Mouse (Mus musculus): ENCODE results near the gene Ubox5. TPM values are rescaled to one million over a fixed set of nuclear protein-coding genes. Genes with fewer than 3 reads are reported as not detected.
"Not testable (repeated sequence)": the region's sequence is repeated elsewhere in the genome, so short reads cannot be mapped to it uniquely, and the experiment has no call there.

The Ubox5 gene
- polyA plus RNA-seq, 1 experiment from 2014 or later, result 12.4 TPM

DNA sequence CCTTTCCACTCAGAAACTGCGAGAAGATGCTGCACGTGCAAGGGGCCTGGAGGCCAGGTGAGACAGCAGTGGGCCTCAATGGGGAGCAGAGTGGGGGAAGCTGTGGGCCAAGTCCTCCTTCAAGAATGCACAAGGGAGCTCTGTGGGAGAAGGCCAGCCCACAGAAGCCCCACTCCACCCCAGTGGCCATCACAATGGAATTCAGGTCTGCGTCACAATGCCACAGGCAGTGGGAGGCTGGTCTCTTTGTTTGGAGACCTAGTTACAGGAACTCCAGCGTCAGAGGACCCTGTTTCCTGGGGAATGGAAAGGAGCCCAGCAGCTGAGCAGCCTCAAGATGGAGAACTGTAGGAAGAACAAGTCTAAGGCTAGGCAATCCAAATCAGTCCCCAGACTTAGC is 40.7 kb downstream of the Ubox5 start:
- no peak for ATAC-seq (ENCODE audit: low read depth)
- Histone ChIP-seq H3K36me3 (peaks cover 33% of the 10 kb centered on the region), H3K27ac (replicated peaks) (no peak overlapping the region), H3K4me3 (no peak overlapping the region), H3K27me3 (peaks cover 4% of the 10 kb centered on the region; the same call in 1 of the 2 replicates), H3K4me1 (replicated peaks) (no peaks in the 10 kb centered on the region), H3K4me2 (no peak overlapping the region), H3K9me3 (no peaks in the 10 kb centered on the region), H3K9ac (no peak overlapping the region)
- 67% methylated on average over 4 of the region's 4 CpGs for WGBS

DNA sequence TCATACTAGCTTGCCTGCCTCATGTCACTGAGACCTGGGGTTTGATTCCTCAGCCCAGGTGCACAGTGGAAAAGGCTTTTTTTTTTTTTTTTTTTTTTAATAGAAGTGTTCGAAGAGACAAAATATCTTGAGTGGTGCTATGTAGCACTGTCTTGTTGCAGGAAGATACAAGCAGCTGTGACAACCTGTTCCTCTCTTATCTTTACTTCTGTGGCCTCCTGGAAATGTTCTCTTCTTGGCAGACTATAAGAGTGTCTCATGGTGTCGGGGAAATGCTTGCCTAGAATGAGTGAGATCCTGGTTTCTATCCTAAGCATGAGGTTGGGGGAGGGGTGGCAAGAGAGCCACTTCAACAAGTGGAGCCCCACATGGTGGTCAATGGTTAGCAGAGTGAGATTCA is 41.5 kb downstream of the Ubox5 start:
- Histone ChIP-seq H3K4me2 (no peak overlapping the region), H3K9ac (no peak overlapping the region), H3K9me3 (no peaks in the 10 kb centered on the region), H3K27ac (replicated peaks) (no peak overlapping the region), H3K27me3 (peaks cover 11% of the 10 kb centered on the region), H3K4me3 (no peak overlapping the region), H3K36me3 (peaks cover 32% of the 10 kb centered on the region), H3K4me1 (replicated peaks) (no peaks in the 10 kb centered on the region)
- 80% methylated on average over 2 of the region's 2 CpGs for WGBS
- no peak for ATAC-seq (ENCODE audit: low read depth)

DNA sequence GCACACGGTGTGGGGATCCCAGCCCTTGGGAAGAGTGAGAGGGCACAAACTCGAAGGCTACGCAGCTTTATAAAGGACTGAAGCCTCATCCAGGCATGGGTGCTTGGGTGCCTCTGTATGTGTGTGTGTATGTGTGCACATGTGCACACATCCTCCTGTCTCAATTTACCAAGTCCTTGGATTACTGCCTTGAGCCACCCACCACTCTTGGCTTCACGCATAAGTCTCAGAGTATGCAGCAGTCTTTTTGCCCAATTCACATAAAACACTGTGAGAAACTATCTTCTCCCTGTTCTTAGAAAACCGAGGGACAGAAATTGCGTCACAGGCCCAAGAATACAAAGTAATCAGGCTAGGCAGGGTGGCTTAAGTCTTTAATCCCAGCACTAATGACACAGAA is 43.8 kb downstream of the Ubox5 start:
- Histone ChIP-seq H3K4me3 (no peak overlapping the region), H3K36me3 (peaks cover 16% of the 10 kb centered on the region), H3K9me3 (no peaks in the 10 kb centered on the region), H3K27me3 (peaks cover 34% of the 10 kb centered on the region), H3K4me1 (replicated peaks) (peaks cover 4% of the 10 kb centered on the region), H3K4me2 (no peak overlapping the region), H3K27ac (replicated peaks) (no peak overlapping the region), H3K9ac (no peak overlapping the region)
- no peak for ATAC-seq (ENCODE audit: low read depth)
- 86% methylated on average over 6 of the region's 6 CpGs for WGBS

DNA sequence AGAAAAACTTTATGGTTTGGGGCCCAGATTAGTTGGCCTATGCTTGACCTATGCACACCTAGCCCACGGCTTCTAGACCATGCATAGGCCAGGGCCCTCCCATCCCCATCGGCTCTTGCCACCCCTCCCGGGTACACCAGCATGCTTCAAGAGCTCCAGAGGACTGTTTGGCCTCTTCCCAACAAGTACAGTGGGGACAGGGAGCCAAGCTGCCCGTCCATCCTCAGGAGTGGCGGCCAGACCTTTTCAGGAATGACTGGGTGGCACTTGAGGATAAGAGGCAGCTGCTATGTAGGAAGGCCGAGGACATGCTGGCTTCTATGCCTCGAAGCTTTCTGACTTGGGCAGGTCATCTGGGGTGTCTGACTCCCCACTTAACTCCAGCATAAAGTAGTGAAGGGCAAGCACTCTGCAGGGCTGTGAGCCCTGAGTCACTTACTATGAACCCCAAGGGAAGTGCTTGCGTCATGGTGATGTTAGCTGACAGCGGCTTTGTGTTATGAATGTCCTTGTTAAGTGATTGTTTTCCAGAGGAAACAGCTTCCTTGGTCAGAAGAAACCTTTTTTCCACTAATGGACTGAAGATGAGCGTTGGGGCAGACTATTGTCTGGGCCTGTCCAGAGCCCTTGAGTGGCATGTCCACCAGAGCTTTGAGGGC is 45.8 kb downstream of the Ubox5 start:
- no peak overlapping the region for H3K4me3 ChIP-seq
- peaks cover 54% of the 10 kb centered on the region for H3K27me3 ChIP-seq
- H3K9ac ChIP-seq, result no peak overlapping the region
- H3K36me3 ChIP-seq, result no peaks in the 10 kb centered on the region
- ATAC-seq (ENCODE audit: low read depth), result no peak
- no peak overlapping the region for H3K27ac ChIP-seq (replicated peaks)
- WGBS, result 80% methylated on average over 10 of the region's 10 CpGs
- H3K4me1 ChIP-seq (replicated peaks), result peaks cover 13% of the 10 kb centered on the region
- H3K9me3 ChIP-seq, result no peaks in the 10 kb centered on the region
- H3K4me2 ChIP-seq, result no peak overlapping the region

DNA sequence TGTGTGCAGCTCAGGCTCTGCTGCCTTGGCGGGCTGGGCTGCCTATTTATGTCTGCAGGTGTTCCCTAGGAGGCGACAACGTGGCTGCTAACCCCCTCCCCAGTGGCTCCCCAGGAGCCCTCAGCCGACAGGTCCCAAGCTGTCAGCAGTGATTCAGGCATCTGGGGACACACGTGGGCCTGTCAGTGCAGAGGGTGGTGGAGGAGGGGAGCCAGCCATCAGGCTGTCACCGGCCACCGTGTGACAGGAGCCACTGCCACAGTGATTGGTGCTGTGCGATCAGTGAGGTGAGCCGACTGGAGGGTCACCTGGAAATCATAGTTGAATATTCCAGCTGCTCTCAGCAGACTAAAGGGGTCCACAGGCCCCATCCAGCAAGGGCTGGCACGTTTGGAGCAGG is 47.3 kb downstream of the Ubox5 start, which contains the start of gene Avp:
Avp (minus strand) TSS at position 3 of the 400 bp plus-strand sequence.
- no peak within 1 kb of the TSS for H3K4me2 ChIP-seq
- no peak within 1 kb of the TSS for H3K9ac ChIP-seq
- H3K4me3 ChIP-seq, result no peak within 1 kb of the TSS
- H3K4me1 ChIP-seq (replicated peaks), result peaks cover 16% of the 10 kb centered on the region
- ATAC-seq (ENCODE audit: low read depth), result no peak
- H3K9me3 ChIP-seq, result no peaks in the 10 kb centered on the region
- no peaks in the 10 kb centered on the region for H3K36me3 ChIP-seq
- WGBS, result 40% methylated on average over 10 of the region's 10 CpGs
- no peak within 1 kb of the TSS for H3K27ac ChIP-seq (replicated peaks)
- H3K27me3 ChIP-seq, result peaks cover 69% of the 10 kb centered on the region

DNA sequence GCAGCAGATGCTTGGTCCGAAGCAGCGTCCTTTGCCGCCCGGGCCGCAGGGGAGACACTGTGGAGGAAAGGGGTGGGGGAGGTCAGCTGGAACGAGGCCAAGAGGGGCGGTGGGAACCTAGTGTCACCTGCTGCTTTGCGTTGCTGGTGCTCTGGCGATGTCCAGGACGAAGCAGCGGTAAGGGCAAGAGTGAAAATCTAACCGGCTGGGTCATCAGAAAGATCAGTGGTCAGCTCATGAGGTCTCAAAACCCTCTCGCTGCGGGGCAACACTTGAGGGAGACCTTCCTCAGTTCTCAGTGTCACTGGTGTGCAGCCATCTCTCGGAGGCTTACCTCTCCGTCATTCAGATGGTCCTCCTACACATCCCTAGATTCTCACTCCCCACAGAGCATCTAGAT is 48.6 kb downstream of the Ubox5 start:
- no peaks in the 10 kb centered on the region for H3K9me3 ChIP-seq
- ATAC-seq (ENCODE audit: low read depth), result no peak
- H3K27ac ChIP-seq (replicated peaks), result no peak overlapping the region
- peak overlapping the region; percentile 51 for H3K4me2 ChIP-seq
- WGBS, result 2% methylated on average over 16 of the region's 16 CpGs
- no peaks in the 10 kb centered on the region for H3K36me3 ChIP-seq
- peak overlapping the region; percentile 28 for H3K4me3 ChIP-seq
- 0 out of 2 replicates have a peak overlapping the region, but pooled peaks have one; percentile 41 for H3K9ac ChIP-seq
- peaks cover 28% of the 10 kb centered on the region for H3K4me1 ChIP-seq (replicated peaks)
- H3K27me3 ChIP-seq, result peaks cover 83% of the 10 kb centered on the region

DNA sequence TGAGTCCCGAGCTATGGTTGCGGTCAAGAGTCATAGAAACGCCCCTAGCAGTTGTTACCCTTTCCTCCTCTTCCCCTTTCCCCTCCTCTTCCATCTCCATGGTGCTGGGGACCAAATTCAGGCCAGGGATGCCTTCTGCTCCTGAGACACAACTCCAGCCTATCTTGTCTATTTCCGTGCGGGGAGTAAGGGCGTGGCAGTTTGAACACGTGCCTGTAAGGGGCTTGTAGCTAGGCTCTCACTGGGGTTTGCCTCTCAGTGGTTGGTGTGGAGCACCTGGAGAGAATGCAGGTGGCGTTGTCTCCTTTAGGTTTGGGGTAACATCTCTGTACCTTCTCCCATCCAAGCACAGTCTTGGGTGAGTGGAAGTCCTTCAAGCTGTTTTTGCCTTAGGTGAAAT is 50.0 kb downstream of the Ubox5 start:
- H3K4me3 ChIP-seq, result no peak overlapping the region
- 3% methylated on average over 8 of the region's 8 CpGs for WGBS
- H3K27me3 ChIP-seq, result peaks cover 96% of the 10 kb centered on the region
- H3K9ac ChIP-seq, result no peak overlapping the region
- H3K36me3 ChIP-seq, result no peaks in the 10 kb centered on the region
- H3K4me2 ChIP-seq, result no peak overlapping the region
- no peak for ATAC-seq (ENCODE audit: low read depth)
- no peak overlapping the region for H3K27ac ChIP-seq (replicated peaks)
- peaks cover 31% of the 10 kb centered on the region for H3K4me1 ChIP-seq (replicated peaks)
- H3K9me3 ChIP-seq, result no peaks in the 10 kb centered on the region

DNA sequence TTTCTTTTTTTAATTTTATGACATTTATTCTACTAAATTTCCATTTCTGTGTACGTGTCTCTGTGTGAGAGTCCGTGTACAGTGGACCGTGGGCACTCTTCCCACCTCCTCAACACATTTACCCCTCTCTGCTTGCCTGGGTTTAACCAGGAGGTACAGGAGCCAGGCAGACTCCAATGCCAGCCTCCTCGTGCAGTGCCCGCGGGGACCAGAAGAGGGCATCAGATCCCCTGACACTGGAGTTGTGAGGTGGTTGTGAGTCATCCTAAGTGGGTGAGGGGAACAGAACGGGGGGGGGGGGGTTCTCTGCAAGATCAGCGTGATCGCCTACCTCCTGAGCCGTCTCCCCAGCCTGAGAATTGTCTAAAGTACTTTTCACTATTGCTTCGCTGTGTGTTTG is 51.7 kb downstream of the Ubox5 start:
- Histone ChIP-seq H3K4me1 (replicated peaks) (peaks cover 31% of the 10 kb centered on the region), H3K27me3 (peaks cover 92% of the 10 kb centered on the region), H3K27ac (replicated peaks) (no peak overlapping the region), H3K4me2 (no peak overlapping the region), H3K9ac (no peak overlapping the region), H3K9me3 (no peaks in the 10 kb centered on the region), H3K36me3 (no peaks in the 10 kb centered on the region), H3K4me3 (no peak overlapping the region)
- 13% methylated on average over 11 of the region's 11 CpGs for WGBS
- ATAC-seq (ENCODE audit: low read depth), result 0 out of 2 replicates have a peak, but pooled peaks have one; percentile 51

DNA sequence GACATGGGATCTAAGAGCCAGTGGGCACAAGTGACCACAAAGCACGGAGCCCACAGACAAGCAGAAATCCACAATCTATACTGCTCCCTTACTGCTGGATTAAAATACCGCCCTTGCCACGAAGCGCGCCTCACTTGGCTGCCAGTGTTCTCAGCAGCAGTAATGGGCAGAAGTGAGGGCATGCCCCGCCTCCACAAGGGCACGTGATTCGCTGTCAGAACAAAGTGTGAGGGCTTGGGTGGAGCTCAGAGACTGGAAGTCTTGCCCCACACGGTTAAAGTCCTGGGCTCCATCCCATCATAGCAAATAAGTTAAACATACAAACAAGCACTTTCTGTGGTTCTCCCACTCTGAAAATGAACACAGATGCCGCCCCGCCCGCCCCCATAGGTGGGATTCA is 52.2 kb downstream of the Ubox5 start:
- H3K27me3 ChIP-seq, result peaks cover 87% of the 10 kb centered on the region
- H3K9me3 ChIP-seq, result no peaks in the 10 kb centered on the region
- no peak overlapping the region for H3K27ac ChIP-seq (replicated peaks)
- peaks cover 31% of the 10 kb centered on the region for H3K4me1 ChIP-seq (replicated peaks)
- peak overlapping the region; percentile 22; the same call in 1 of the 2 replicates for H3K4me2 ChIP-seq
- ATAC-seq (ENCODE audit: low read depth), result no peak
- H3K36me3 ChIP-seq, result no peaks in the 10 kb centered on the region
- 5% methylated on average over 12 of the region's 12 CpGs for WGBS
- H3K9ac ChIP-seq, result no peak overlapping the region
- no peak overlapping the region for H3K4me3 ChIP-seq

DNA sequence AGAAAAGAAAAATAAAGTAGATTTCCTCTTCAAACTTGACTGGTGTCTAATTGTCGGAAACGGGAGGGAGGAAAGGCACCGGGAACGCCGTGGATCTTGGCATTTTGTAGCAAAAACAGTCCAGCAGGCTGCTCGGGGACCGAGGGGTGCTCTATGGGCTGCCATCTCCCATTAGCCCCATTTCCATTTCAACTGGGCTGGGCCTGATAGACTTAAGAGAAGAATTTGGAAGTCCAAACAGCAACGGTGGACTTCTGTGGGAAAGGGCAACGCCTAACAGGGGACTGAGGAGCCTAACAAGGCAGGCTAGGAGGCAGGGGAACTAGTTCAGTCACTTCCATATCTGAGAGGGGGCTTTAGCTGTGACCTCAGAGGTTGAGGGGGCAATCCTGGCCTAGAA is 52.8 kb downstream of the Ubox5 start:
- WGBS, result 2% methylated on average over 9 of the region's 9 CpGs

DNA sequence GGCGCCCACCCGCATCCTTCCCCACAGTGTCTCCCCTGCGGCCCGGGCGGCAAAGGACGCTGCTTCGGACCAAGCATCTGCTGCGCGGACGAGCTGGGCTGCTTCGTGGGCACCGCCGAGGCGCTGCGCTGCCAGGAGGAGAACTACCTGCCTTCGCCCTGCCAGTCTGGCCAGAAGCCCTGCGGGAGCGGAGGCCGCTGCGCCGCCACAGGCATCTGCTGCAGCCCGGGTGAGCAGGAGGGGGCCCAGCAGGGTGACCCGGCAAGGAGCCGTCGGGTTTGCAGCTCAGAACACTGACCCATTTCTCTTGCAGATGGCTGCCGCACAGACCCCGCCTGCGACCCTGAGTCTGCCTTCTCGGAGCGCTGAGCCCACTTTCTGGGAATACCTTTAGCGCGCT is 53.3 kb downstream of the Ubox5 start:
- 3% methylated on average over 30 of the region's 32 CpGs for WGBS
- peak overlapping the region; percentile 54 for H3K9ac ChIP-seq
- H3K27me3 ChIP-seq, result peaks cover 76% of the 10 kb centered on the region
- H3K4me1 ChIP-seq (replicated peaks), result peaks cover 31% of the 10 kb centered on the region
- not testable (repeated sequence) for H3K9me3 ChIP-seq; H3K27ac ChIP-seq (replicated peaks); H3K36me3 ChIP-seq; ATAC-seq (ENCODE audit: low read depth)
- H3K4me3 ChIP-seq, result peak overlapping the region; percentile 27
- peak overlapping the region; percentile 53 for H3K4me2 ChIP-seq

More for the DNA sequence above, 52.8 kb downstream of the Ubox5 start:
- H3K9ac ChIP-seq, result 0 out of 2 replicates have a peak overlapping the region, but pooled peaks have one; percentile 54
- H3K4me2 ChIP-seq, result peak overlapping the region; percentile 53
- no peak for ATAC-seq (ENCODE audit: low read depth)
- H3K36me3 ChIP-seq, result no peaks in the 10 kb centered on the region
- H3K27me3 ChIP-seq, result peaks cover 80% of the 10 kb centered on the region
- peaks cover 31% of the 10 kb centered on the region for H3K4me1 ChIP-seq (replicated peaks)
- H3K27ac ChIP-seq (replicated peaks), result no peak overlapping the region
- H3K9me3 ChIP-seq, result no peaks in the 10 kb centered on the region
- peak overlapping the region; percentile 27 for H3K4me3 ChIP-seq

DNA sequence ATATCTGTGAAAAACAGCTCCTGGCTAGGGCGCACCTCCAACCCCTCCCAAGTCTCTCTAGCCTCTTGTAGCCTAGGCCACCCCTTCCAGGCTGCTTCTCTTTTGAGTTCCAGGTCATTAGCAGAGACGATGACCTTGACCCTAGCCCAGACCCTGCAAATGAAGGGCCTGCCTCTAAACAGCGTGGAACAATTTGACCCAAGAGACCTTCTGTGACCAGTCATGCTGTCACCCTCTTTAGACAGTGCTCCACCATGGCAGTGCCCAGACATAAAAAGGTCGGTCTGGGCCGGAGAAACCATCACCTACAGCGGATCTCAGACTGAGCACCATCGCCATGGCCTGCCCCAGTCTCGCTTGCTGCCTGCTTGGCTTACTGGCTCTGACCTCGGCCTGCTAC is 54.0 kb downstream of the Ubox5 start, which contains the start of gene Oxt:
Oxt (plus strand) TSS at position 301 of the 400 bp plus-strand sequence.
- Histone ChIP-seq H3K9ac (peak within 1 kb of the TSS; percentile 54), H3K9me3 (no peaks in the 10 kb centered on the region), H3K27me3 (peaks cover 69% of the 10 kb centered on the region), H3K36me3 (no peaks in the 10 kb centered on the region), H3K4me3 (peak within 1 kb of the TSS; percentile 27), H3K27ac (replicated peaks) (no peak within 1 kb of the TSS), H3K4me2 (peak within 1 kb of the TSS; percentile 53), H3K4me1 (replicated peaks) (peaks cover 26% of the 10 kb centered on the region)
- 39% methylated on average over 9 of the region's 9 CpGs for WGBS
- ATAC-seq (ENCODE audit: low read depth), result no peak

DNA sequence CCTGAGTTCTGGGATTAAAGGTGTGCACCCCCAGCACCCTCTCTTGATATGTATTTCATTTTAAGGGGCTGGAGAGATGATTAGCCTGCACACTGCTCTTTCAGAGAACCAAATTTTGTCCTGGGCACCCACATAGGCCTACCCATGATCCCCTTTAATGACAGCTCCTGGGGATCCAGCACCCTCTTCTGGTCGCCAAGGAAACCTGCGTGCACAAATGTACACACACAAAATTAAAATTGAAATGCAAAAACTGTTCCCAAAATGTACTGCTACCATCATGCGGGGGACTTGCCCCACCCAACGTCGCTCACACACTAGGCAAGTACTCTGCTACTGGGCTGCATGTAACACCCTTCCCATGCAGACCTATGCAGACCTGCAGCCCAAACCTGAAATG is 54.9 kb downstream of the Ubox5 start:
- Histone ChIP-seq H3K9ac (no peak overlapping the region), H3K4me2 (no peak overlapping the region), H3K9me3 (no peaks in the 10 kb centered on the region), H3K27me3 (peaks cover 60% of the 10 kb centered on the region), H3K27ac (replicated peaks) (no peak overlapping the region), H3K36me3 (no peaks in the 10 kb centered on the region), H3K4me3 (no peak overlapping the region), H3K4me1 (replicated peaks) (peaks cover 18% of the 10 kb centered on the region)
- no peak for ATAC-seq (ENCODE audit: low read depth)
- WGBS, result 79% methylated on average over 5 of the region's 5 CpGs
